Mouse (Mus musculus) thymus, adult 18-20 months (tissue): ENCODE results near the gene Ina.

Experiments used
- DNase-seq, 2 experiments: peaks; one replicate each; pipeline ENCODE4 v3.0.0; 2022; ENCODE audit warnings: mixed read lengths in 2 of 2

Ina gene

DNA sequence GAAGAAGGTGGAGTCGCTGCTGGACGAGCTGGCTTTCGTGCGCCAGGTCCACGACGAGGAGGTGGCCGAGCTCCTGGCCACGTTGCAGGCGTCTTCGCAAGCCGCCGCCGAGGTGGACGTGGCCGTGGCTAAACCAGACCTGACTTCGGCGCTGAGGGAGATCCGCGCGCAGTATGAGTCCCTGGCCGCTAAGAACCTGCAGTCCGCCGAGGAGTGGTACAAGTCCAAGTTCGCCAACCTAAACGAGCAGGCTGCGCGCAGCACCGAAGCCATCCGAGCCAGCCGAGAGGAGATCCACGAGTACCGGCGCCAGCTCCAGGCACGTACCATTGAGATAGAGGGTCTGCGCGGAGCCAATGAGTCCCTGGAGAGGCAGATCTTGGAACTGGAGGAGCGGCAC lies 898 bp downstream of the Ina start:
- DNase-seq = no peak

DNA sequence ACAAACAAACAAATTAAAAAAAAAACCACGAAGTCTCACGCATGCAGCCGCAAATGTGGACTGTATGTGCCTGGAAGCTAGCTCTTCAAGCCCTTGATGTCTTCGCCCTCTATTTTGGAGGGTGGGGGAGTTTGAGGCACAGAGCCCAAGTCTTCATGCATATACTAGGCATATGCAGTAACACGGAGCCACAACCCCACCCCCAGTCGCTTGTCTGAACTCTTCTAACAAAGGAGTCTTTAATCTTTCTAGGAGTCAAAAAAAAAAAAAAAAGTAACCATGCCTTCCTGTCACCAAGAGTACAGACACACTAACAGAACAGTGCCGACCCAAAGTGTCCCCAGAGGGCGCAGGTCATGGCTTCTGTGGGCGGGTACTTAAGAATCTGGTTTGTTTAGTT lies 1.5 kb downstream of the Ina start:
- no peak for DNase-seq

DNA sequence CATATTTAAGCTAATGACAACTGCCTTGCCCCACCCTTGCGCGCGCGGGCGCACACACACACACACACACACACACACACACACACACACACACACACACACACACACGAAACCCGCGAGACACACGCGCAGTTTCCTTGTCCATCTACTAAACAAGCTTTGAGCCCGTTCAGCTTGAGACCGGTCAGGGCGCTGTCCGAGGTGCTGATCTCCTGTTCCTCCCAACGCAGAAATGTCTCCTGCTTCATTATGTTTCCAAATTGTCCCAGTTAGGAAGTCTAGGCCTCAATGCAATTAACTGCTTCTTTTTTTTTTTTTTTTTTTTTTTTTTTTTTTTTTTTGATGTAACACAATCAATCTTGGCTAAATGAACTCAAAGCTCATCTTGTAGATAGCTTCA lies 2.0 kb downstream of the Ina start:
- peak; percentile 9 to 12 for DNase-seq

DNA sequence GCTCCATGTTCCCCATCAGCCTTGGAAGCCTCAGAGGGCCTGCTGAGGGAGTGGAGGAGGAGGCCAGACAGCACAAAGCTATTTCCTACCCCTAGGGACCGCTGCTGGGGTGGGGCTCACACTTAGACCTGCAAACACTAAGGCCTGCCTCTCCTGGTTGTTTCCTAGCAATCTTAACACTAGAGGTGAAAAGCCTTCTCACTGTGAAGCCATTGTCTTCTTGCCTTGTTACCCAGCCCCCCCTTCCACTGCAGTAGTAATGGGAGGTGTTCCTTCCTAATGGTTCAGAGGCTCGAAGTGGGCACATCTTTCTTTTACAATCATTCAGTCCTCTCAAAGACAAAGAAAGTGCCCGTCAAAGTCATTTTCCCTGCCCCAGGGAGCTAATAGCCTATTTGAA lies 3.3 kb downstream of the Ina start:
- DNase-seq = no peak

DNA sequence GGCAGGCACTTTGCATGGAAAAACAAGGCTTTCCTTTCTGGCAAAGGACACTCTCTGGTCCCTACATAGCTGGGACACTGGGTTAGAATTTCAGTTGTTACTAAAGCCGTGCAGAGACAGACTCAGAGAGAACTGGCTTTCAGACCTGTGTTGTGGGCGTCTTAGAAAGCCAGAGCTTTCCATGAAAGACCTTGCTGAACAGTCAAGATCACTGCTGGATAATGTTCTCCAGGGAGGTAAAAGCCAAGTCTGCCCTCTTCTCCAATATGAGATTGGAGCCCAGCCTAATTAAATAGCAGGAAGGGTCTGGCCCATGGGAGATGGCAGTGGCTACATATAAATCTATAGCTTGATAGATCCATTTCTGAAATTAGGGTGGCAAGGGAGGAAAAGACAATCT lies 3.8 kb downstream of the Ina start:
- DNase-seq = no peak

DNA sequence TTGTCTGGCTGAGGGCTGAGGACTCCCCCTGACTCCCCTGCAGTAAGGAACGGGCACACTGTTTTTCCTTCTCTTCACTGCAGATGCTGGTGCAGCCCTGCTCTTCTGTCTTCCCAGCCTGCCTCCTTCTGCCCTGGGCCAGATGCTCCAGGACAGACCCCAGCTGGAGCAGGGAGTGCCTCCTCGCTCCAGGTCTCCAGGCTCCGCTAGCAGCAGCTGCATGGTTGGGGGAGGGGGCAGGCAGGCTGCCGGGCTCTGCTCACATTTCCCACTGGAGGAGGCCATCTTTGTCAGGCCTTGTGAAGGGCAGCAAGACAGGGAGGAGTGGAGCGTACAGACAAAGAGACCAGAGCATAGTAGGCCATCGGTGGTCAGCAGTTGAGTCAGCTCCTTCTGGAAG lies 4.8 kb downstream of the Ina start:
- DNase-seq = no peak

DNA sequence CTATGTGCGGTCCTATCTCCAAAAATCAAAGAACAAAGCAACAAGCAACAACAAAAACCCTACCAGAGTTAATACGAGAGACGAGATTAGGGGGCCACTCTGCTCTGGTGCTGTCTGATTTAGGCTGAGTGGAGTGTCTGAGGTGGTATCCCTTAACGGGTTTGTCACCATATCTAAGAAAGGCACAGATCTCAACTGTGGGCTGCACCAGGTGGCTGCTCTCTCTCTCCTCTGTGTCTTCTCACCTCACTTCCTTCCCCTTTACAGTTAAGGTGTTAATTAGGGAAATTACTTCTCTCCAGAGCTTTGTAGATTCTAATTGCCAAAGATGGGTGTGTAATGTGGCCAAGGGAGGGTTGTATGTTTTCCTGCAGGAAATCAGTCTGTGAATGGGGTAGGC lies 8.2 kb downstream of the Ina start:
- no peak for DNase-seq

DNA sequence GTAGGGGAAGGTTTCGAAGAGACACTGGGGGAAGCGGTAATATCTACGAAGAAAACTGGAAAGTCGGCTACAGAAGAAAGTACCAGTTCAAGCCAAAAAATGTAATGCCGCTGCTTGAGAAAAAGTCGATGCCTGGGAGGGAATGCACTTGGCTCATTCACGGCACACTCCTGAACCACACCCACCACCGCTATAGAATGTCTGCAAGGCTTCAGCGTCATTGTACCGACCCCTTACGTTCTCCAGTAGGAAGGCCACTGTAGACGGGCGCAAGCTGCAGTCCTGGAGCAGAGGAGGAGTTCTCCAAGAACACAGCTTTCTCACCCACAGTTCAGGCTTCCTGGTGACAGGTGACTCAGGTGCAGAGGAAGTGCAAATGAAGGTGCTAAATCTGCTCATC lies 9.0 kb downstream of the Ina start:
- no peak for DNase-seq

DNA sequence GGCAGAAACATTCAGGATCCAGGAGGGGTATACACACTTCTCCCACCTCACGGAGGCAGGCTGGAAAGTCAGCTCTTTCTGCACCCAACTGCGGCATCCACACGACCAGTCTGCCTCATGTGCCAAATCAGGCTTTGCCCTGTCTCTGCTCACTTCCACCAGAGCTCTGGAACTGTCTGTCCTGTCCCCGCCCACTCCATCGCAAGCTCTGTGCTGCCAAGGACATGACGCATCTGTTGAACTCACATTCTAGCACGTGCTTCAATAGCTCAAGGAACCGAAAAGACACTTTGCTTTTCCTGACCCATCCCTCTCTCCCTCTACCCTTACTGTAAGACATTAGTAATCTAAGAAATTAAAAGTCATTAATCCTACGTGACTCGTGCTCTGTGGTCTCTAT lies 10.5 kb downstream of the Ina start:
- no peak for DNase-seq

DNA sequence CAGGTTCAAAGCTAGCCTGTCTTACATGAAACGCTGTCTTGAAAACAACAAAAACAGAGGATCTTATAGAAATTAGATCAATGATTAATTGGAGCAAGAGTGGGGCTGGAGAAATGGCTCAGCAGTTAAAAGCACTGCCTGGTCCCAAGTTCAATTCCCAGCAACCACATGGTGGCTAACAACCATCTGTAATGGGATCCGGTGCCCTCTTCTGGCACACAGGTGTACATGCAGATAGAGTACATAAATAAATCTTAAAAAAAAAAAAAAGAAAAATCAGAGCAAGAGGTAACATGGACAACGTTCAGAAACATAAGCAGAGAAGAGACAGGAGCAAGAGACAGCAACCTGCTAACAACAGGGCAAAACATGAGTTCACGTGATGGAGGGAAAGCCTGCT lies 12.0 kb downstream of the Ina start:
- no peak for DNase-seq

DNA sequence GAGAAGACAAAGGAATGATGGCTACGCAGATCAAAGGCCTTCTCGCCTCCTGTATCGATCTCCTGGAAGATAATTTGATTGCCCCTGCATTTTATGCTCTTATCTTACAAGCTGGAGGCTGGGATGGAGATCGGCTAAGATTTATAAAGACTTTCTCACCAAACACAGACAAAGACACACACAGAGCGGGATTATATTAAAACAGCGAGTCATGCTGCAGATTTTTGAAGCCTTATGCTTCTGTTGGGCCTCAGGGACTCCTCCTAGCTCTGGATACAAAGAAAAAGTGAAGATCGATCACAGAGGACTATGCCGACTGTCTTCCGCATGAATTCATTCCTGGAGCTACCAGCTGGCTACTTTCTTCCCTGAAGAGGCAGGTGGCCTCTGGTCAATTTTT lies 15.3 kb downstream of the Ina start:
- DNase-seq = no peak

DNA sequence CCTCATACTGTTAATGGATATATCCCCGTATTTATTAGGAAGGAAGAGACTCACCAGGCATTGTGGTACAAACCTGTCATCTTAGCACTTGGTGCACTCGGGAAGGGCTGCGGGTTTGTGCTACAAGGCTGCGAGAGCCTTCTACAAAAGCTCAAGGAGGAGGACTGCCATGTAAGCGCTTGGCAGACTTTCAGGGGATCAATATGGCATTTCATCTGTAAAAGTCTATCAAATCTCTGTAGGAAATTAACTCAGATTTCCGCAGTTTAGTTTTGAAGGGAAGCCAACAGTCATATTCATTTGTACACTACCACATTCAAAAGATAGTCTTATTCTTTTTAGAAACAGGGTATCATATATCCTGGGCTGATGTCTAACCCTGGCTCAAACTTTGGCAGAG lies 17.3 kb downstream of the Ina start:
- DNase-seq = no peak

DNA sequence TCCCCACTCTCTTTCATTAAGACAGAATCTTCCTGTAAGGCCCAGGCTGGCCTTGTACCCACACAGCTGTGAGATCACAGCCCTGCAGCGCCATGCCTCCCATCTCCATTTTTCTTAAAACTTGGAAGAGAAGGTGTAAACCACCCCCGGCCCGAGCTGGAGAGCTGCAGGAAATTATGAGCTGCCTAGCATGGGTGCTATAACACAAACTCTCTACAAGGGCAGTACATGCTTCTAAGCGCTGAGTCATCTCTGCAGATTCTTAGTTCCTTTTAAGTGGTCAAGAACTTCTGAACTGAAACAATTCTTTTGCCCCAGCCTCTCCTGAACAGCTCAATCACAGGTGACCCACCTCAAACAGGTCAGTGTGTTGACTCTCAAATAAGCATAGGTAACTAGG lies 20.4 kb downstream of the Ina start:
- DNase-seq = no peak

DNA sequence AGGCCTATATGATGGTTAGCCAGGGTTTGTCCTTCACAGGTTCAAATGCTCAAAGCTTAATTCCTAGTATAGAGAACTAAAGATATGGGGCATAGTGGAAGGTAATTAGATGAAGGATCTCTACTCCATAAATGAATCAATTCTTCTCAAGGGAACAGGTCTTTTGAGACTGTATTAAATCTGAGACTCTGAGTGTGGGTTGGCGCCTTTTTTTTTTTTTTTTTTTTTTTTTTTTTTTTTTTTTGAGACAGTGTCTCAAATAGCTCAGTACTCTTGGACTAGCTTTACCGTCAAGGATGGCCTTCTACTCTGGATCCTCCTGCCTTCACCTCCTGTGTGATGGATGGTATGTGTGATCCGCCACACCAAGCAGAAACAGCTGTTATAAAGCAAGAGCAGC lies 22.1 kb downstream of the Ina start:
- DNase-seq = no peak

DNA sequence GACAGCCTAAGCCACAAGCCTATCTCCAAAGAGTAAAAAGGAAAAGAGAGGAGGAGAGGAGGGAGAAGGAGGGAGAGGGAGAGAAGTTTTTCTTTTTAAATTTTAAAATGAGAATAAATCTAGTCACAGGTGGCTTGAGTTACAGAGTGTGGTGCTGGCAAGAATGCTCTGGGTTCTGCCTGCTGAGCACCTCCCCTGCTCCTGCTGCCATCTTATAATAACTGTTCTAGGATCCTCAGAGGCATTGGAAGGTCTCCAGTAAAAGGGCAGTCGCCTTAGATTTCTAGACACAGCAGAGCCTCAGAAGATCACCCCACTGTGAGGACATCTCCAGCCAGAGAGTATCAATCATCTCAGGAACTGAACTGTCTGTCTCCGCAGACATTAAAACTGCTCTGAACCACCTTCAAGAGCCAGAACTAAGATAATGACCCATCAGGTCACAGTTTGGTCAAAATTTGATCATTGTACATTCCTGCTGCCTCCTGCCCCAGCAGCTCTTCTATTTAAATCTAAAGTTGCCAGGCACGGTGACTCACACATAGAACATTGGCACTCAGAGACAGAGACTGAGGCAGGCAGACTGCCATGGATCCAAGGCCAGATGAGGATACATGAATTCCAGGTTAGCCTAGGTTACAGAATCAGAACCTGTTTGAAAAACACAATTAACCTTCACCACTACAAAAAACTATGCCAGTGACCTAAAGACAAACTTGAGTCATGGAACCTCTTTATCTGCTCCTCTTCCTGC lies 26.4 kb downstream of the Ina start:
- DNase-seq = no peak

DNA sequence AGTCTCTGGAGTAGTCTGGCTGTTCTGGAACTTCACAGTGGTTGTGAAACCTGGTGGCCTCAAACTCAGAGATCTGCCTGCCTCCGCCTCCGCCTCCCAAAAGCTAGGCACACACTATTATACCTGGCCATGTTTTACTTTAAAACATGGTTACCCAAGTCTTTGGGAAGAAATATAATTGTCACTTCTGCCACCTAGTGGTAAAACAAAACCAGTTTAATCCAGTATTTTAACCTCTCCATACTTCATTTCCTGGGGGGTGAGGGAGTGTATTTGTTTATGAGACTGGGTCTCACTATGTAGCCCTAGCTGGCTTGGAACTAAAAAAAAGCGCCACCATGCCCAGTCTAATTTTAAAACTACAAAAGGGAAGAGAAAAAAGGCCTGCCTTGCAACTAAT lies 29.1 kb downstream of the Ina start:
- no peak for DNase-seq

DNA sequence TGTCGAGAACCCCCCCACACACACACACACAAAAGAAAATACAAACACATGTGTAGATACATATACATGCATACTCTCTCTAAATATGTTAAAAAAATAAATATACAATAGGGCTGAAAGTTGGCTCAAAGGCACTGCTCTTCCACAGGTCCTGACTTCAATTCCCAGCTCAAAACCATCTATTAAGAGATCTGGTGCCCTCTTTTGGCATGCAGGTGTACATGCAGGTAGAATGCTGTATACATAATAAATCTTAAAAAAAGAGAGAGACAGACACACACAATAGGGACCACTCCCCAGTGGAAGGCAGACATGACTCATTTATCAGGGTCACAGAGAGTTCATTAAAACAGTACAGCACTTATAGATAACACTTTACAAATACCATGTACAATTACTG lies 31.8 kb downstream of the Ina start:
- no peak for DNase-seq

DNA sequence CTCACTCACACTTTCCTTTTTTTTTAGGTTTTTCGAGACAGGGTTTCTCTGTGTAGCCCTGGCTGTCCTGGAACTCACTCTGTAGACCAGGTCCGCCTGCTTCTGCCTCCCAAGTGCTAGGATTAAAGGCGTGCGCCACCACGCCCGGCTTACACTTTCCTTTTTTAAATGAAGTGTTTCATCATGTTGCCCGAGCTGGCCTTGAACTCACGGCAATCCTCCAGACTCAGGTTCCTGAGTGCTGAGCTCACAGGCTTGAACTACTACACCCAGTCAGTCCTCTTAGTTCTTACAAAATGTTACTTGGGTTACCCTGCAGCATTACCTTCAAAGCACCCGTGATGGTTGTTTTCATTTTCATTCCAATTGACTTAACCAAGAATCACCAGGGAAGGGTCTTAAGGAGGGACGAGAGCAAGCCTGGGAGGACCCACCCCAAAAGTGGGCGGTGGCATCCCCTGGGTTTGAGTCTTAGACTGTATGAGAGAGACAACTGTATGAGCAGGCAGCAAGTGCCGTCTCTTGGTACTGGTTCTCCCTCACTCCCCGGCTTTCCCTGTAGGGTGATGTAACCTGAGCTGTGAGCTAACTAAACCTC lies 32.8 kb downstream of the Ina start:
- DNase-seq = no peak

DNA sequence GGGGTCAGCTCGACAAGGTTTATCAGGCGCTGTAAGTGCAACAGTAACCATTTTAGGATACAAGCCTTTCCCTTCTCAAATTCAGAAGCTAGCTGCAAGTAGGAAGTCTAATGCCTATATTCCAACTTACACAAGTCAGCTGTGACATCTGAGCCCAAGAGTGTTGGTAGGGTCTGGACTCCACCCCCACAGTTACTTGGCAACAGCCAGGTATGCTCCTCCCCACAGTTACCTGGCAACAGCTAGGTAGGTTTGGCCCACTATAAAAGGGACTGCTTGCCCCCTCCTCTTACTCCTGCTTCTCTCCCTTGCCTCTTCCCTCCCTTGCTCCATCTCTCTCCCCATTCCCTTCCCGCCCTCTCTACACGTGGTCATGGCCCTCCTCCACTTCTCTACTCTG lies 34.6 kb downstream of the Ina start:
- DNase-seq = no peak

DNA sequence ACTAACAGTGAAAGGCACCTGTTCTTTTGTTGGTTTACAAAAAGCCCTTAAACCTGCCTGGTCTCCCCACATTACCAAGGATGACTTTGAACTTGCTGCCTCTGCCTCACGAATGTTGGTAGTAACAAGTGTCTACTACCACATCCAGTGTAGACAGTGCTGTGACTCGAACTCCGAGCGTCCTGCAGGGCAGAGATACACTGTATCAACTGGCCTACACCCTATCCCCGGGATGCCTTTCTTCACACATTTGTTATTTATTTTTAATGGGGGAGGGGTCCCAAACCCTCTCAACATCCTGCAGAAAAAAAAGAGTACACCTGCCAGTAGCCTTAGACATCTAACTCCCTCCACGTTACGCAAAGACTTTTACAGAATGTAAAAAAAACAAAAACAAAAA lies 35.3 kb downstream of the Ina start:
- no peak for DNase-seq

DNA sequence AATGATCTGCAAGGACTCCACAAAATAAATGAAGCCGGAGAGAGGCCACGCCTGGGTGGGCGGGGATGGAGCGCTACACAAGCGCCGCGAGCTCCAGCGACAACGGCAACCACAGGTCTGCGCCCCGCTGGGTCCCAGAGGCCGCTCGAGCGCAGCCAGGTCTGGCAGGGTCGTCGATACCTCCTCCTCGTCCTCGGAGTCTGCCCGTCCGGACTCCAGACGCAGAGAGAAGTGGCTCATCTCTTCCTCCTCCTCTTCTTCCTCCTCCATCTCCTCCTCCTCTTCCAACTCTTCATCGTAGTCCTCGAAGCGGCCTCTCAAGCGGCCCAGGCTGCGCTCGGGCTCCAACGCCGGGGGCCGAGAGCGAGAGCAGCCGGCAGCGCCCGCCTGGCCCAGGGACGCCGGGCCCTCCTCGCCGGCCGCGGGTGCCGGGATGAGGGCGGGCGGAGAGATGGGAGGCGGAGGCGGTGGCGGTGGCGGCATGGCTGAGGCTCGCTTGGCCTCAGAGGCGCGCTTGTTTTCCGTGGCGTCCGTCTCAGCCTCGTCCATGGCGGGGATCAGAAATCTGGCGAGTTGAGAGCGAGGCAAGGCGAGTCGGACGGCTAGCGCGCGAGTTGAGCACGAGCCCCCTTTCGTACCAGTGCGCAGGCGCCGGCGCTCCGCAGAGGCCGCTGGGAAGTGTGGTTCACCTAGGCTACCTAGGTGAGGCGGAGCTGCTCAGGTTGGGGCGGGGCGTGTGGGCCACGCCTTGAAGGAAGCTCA lies 36.0 kb downstream of the Ina start, which contains the start of gene Pcgf6:
Gene Pcgf6, minus strand, starts transcription at position 636 of the 762 bp plus-strand sequence.
- peak; percentile 75 to 81 for DNase-seq

DNA sequence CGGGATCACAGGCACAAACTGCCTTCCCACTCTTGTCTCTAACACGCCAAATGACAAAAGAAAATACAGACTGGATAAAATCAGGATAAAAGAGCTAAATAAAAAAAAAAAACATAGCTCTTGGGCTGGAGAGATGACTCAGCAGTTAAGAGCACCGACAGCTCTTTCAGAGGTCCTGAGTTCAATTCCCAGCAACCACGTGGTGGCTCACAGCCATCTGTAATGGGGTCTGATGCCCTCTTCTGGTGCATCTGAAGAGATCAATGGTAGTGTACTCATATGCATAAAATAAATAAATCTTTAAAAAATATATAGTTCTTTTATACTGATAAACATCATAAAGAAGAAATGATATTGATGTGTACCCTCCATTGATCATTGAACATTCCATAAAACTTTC lies 38.4 kb downstream of the Ina start:
- no peak for DNase-seq

DNA sequence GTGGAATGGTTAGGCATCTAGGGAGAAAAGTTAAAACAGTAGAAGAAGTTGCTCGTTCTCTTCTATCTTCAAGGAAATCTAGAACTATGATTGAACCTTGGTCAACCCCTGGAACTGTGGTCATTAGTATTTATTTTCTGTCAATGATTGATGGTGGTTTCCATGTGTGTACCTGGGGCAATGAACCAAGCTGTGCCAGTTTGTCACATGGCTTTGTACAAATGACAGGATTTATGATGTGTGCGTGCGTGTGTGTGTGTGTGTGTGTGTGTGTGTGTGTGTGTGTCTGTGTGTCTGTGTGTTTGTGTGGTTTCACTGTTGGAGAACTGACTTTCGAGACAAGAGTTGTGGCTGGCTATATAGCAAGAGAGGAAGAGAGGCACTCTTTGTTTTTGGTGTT lies 39.0 kb downstream of the Ina start:
- no peak for DNase-seq

DNA sequence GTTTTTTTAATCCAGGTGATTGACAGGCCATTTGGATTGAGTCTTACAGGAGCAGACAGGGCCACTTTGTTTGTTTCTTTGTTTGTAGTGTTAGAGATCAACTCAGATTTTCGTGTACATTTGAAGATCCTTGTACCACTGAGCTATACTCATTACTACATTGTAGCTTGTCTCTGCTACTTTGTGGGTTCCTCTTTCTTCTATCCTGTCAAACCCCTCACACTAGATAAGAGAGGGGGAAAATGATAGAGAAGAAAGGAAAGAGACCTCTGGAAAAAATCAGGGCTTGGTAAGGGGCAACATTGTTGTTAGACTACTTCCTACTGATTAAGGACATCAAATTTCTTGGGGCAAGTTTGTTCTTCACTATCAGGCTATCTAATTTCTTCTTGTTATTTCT lies 43.2 kb downstream of the Ina start:
- no peak for DNase-seq
